Mouse (Mus musculus) gonadal fat pad, adult 2 months (tissue): ENCODE measurements around the gene Kdm2b. TPM values are rescaled to one million over a fixed set of nuclear protein-coding genes. Genes with fewer than 3 reads are reported as not detected.

ENCODE experiments used
- DNase-seq: peaks from one replicate; pipeline ENCODE4 v3.0.0-alpha.2; 2012; ENCODE audit warnings: low read depth
- polyA plus RNA-seq: library from polyadenylated mRNA; depleted of rRNA; stranded (reverse); fragments of >200 nt; gene quantifications from 2 replicates; pipeline ENCODE4 v1.2.3, GENCODE M21; 2012

Kdm2b gene
- polyA plus RNA-seq, 1 experiment: 18.0 TPM

DNA sequence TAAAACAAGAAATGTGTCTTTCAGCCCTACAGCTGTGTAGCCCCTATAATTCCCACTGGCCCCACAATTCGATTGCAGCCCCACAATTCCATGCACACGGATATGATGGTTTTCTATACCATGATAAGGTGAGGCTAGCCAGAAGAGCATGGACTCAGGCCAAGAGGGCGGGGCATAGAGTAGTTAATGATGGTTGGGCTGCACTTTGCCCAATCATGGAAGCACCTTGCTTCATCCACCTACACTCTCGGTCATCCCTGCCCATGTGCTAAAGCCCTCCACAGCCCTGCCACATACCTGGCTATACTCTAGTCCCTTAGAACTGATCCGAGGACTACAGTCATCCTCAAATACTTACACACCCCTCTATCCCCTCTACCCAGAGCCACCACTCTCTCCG lies 61.9 kb downstream of the Kdm2b start:
- no peak for DNase-seq

DNA sequence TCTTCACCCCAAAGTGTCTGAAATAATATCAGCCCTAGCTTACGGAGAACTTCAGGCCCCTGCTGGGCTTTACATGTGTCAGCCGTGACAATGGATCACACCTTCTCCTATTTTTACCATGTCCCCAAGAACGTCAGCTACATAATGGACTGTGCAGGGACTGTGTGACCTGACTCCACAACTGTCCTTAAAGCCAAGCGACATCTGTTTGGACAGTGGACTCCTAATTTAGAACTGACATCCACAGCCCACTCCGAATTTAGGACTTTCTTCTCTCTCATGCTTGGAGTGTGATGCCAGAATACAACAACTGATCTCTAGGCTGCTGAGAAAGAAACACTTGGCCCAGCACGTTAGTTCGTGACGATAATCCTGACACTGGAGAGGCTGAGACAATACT lies 62.5 kb downstream of the Kdm2b start:
- no peak for DNase-seq

DNA sequence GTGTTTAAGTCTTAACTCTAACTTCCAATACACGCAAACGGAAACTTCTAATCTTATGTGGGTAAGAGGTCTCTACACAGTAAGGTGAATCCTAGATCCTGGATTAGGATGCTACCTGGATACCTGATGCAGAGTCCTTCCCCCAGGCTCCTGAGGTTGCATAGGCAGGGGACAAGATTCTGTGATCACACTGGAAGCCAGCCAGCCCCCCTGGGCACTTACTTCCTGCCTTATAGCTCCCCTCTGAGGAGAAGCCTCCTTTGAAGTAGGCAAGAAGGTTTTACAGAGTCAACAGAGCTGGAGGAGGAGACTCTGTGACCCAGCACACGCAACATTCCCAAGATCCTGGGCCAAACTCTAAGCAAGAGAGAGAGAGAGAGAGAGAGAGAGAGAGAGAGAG lies 63.3 kb downstream of the Kdm2b start:
- DNase-seq: no peak

DNA sequence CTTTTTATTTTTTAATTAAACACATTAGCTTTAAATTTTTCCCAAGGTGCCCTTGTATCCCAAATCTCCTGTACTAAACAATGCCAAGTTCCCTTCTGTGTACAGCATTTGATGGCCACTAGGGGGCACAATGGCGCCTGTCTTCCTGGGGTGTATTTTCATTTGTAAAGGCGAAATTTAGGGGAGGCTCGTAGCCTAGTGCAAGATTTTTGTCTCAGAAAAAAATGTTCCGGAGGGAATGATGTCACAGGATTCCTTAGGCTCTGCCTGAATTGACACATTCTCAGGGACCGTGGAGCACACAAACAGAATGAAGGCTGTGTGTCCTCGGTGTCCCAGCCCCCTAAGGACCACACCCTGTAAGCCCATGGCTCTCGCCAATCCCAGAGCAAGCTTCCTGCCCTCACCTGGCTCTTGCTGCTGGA lies 64.1 kb downstream of the Kdm2b start:
- no peak for DNase-seq

DNA sequence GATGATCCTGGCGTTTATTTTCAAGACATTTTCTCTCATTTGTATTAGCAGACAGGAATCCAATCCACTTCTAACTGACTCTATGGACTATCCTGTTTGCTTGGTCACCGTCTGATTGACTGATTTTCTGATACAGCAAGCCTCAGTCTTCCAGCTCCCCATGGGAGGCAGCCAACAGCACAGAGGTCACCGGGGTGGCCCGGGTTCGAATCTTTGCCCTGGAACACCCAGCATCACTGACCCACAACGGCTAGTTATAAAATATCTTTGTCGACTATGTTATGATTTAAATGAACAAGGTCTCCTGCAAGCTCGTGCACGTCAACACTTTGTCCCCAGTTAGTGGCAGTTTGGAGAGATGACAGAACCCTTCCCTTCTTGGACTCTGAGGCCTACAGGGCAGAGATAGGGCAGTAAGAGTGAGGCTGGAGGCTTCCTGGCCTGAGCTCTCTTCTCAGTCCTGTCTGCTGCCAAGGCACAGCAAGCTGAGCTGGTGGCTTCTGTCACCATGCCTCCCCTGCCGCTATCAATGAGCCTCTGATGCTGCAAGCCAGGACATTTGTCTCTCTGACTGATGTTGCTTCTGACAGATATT lies 65.7 kb downstream of the Kdm2b start:
- no peak for DNase-seq

DNA sequence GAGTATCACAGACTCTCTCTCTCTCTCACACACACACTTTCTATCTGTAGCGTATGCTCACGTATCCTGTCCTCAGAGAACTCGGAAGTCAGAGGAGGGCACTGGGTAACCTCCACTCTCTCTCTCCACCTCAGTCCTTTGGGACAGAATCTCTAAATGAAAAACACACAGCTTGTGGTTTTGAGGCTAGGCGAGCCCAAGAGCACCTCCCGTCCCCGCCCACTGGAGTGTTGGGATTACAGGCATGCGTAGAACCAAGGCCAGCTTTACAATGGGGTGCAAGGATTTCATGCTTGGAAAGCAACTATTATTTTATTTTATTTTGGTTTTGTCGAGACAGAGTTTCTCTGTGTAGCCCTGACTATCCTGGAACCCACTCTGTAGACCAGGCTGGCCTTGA lies 67.7 kb downstream of the Kdm2b start:
- DNase-seq: no peak

DNA sequence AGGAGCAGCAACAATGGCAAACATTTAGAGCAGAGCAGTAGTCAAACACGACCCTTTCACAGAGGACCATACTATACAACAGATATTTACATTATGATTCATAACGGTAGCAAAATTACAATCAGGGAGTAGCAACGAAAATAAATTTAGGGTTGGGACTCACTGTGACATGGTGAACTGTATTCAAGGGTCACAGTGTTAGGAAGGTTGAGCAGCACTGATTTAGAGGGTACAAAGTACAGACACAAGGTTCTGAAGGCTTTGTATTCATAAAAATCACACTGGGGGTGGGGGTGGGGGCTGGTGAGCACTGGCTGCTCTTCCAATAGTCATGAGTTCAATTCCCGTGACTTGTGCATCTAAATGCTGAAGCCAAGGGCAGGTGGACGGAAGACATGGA lies 69.1 kb downstream of the Kdm2b start:
- DNase-seq: no peak

DNA sequence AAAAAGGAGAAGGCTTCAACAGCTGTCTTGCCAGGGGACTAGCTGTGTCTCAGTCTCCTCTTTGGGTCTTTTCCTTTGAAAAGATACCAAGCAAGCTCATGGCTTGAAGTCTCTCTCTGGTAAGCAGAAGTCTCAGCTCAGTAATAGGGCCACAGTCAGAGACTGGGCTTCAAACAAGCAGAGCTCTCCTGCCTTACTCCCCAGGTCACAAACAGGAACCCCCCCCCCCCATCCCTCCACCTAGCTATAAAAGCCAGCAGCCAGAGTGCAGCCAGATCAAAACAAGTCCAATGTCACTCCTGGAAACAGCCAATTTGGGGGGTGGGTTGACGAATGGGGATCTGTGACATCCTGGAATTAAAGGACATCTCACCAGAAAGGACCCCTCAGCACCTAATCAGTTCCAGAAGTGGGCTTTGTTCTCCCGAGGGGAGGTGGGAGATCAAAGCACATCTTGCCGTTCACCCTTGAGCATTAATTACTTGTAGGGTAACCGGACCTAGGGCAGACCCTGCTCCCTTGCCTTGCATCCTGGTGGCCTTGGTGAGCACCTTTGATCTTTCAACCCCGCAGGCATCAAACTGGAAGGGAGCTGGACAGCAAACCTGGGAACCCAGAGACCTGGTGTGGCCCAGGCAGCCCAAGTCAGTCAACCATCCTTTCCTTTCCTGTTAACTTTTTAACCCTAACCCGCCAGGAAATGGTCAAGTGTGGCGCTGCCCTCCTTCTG lies 71.5 kb downstream of the Kdm2b start:
- no peak for DNase-seq

DNA sequence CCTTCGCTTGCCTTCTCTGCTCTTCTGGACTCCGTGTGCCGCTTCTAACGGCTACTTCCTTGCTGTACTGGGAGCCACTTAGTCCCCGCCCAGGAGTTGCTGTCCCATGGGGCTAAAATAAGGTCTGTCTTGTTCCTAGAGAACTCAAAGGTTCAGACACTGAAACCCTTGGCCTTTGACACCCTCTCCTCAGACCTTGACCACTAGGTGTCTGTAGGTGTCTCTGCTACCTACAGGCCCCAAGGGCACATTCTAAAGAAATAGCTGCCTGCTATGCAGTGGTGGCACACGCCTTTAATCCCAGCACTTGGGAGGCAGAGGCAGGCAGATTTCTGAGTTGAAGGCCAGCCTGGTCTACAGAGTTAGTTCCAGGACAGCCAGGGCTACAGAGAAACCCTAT lies 73.5 kb downstream of the Kdm2b start:
- no peak for DNase-seq

DNA sequence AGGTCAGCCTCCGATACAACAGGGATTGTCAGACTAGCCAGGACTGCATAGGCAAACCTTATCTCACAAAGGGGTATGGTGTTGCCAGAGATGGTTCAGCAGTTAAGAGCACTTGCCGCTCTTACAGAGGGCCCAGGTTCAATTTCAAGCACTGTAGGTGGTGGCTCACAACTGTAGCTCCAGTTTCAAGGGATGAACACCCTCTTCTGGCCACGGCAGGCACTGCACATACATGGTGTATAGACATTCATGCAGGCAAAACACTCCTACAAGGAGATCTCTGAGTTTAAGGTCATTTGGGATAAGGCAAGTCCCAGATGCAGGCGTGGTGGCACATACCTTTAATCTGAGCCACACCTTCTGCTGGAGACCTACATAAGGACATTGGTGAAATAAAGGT lies 76.8 kb downstream of the Kdm2b start:
- DNase-seq: no peak

DNA sequence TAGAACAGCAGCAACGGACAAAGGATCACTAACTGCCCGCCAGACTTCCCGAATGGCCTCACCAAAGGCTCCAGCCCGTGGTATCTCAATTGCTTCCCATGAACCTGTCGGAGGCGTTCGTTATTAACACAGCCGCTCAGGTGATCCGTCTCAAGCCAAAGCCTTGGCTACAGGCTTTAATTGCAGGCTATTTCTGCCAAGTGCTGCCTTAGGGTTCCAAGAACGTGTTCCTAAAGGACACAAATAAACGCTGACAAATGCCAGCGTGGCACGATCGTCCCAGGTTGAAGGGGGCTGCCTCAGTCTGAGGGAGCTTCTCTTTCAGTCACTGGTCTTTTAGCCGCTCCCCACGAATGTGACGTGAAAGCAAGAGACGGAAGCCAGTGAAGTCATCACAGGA lies 80.1 kb downstream of the Kdm2b start:
- DNase-seq: no peak

DNA sequence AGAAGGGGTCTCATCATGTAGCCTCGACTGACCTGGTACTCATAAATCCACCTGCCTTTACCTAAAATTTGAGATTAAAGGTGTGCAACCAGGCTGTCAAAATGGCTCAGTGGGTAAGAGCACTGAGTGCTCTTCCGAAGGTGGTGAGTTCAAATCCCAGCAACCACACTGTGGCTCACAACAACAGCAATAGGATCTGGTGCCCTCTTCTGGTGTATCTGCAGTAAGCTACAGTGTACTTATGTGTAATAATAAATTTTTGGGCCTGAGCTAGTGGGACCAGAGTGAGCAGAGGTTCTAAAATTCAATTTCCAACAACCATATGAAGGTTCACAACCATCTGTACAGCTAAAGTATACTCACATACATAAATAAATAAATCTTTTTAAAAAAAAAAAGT lies 81.6 kb downstream of the Kdm2b start:
- DNase-seq: no peak

DNA sequence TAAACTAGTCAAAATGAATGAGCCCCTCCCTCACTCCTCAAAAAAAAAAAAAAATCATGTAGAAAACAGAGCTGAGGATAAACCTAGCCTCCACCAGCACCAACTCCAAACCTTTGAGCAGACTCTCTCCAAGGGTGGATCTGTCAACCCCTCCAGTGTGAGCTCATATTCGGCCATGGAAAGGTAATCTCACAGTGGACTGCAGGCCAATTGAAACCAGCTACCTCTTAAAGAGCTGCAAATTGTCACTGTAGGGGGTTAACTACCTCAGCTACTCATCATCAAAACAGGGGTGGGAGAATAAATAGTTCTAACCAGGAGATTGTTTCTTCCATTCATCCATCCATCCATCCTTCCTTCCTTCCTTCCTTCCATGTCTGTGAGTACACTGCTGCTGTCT lies 82.4 kb downstream of the Kdm2b start:
- DNase-seq: no peak

DNA sequence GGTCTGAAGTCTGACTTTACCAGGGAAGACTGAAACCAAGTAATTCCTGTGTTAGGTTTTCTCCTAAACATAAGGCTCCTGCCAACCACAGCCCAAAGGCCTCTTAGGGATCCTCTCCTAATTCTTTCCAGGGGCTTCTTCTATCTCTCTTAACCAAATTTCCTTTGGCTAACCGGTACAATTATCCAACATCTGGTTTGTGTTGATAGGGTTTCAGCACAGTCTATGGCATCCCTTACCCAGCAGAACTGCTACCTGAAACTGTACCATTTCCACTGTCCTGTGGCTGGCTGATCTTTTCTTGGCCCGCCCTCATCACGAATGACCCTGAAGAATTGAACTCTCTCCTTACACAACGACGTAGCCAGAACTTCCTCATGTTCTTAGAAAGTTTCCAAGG lies 86.5 kb downstream of the Kdm2b start:
- no peak for DNase-seq

DNA sequence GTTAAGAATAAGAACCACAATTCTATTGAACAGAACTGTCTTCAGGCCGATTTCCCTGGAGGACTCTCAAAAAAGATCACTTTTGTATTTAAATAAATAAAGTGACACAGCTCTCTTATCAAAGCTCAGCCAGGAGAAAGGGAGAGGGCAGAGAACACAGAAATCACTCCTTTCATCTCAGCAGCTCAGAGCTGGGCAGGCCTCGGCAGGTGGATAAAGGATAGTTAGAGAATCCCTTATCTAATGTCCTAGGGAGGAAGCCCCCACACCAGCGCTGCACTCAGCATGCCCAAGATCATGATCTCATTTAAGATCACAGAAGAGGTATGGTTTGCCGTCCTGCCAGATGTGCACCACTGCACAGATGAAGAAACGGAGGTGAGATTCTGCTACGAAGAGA lies 87.4 kb downstream of the Kdm2b start:
- DNase-seq: no peak

DNA sequence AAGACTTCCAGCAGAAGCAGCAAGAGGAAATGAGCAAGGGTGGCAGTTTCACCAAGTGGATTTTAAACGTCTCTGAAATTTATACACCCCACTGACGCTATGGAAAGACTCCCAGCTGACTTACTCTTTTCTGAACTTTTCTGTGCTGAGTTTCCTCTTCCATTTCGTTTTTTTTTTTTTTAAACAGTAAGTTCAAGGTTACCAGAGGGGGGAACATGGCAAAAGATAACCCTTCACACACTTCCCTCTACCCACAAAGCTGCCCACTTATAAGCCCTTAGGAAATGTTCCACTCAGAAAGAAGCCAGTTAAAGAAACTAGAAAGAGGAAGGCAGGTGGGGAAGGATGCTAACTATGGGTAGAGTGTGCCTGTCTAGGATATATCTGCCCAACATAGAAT lies 88.0 kb downstream of the Kdm2b start:
- no peak for DNase-seq

DNA sequence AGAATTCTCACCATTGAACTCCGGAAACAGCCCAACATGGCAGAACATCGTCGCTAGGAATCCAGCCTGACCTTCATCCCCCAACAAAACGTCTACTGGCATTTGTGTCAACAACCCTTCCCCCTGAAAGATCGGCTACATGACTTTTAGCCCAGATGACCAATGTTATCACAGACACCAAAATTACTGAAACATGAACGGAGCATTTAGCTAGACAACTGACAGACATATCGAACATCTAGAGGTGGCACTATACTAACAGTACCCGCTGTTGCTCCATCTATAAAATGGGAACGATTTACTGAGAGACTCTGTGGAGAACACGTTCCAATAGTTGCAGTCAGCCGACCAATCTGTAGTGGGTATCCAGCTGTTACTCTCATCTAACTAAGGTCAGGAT lies 88.4 kb downstream of the Kdm2b start:
- no peak for DNase-seq

DNA sequence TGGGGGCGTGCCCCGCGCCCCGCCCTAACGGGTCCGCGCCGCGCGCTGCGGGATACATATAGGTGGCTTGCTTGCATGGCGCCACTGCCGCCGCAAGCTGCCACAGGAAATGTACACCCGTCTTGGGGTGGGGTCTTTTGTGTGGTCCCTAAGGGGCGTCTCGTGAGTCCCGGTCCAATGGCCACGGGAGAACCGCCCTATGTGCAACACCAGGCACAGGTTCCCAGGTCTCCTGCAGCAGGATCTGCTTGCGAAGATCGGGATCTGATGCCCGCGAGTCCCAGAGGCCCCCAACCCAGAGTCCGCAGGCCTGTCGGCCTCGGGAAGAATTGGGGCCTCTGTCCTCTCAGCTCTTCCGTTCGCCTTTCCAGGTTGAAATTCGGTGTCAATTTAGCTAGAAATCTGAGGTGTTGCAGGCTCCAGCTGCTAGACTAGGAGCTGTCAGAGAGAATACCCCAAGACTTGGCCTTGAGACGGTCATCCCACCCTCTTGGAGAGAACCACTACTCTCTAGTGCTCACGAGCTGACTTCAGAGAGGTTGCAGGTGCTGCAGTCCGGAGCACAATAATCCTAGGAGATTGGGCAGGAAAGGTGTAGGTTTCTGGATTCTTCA lies 89.0 kb downstream of the Kdm2b start:
- DNase-seq: no peak

DNA sequence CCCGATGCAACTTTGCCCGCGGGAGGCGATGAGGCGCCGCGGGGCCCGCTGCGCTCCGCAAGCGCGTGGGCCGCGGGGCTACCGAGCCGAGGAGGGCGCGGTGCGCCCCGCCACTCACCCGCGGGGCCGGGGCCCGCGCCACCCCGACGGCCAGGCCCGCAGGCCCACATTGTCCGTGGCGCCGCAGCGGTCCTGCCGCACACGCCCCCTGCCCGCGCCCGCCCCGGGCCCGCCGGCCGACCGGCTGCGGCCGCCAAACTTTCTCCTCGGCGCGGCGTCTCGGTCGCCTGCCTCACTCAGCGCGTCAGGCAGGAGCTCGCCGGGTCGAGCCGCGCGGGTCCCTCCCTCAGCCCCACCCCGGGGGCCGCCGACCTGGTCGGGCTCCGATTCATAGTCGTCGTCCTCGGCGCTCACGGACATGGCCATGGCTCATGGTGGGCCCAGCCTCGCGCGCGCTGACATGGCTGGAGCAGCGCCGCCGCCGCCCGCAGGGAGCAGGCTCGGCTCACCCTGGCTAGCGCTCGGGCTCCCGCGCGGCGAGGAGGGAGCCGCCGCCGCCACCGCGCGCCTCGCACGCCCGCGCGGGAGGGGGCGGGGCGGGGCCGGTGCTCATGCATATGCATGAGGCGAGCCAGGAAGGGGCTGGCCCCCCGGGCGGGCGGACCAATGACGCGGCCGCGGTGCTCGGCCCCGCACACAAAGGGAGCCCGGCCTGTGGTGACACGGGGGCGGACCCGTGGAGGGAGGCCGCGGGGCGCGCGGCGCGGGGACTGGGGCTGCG lies 89.7 kb downstream of the Kdm2b start:
- DNase-seq: no peak

DNA sequence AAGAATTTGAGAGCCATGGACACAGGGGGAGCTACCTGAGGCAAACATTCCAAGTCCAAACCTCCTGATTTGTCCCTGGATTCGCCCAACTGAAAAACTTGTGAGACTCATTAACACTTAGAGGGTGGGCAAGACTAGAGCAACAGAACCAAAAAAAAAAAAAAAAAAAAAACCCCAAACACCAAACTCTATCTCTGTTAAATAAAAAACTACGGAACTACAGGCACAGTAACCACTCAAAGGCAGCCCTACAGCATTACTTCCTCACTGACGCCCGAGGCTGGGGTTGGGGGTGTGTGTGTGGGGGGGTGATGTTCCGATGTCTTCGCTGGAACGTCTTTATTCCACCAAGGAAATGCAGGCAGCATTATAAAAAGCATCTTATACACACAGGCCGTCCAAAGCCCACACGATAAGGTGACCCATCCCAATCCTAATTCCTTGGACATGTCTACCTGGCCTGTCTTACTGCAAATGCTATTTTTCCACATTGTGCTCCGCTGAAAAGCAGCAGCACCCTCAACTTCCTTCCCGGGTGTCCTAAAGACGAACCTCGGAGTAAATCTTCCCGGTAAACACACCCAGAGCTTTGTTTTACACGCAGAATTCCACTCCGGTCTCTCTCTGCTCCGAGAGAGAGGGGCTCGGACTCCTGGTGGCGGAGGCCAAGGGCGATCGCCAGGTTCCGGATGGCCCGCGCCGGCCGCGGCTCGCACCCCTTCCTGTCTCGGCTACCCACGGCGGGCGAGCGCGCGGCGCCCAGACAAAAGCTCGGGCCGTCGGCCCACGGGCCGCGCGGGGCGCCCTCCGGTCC lies 90.5 kb downstream of the Kdm2b start:
- DNase-seq: no peak

DNA sequence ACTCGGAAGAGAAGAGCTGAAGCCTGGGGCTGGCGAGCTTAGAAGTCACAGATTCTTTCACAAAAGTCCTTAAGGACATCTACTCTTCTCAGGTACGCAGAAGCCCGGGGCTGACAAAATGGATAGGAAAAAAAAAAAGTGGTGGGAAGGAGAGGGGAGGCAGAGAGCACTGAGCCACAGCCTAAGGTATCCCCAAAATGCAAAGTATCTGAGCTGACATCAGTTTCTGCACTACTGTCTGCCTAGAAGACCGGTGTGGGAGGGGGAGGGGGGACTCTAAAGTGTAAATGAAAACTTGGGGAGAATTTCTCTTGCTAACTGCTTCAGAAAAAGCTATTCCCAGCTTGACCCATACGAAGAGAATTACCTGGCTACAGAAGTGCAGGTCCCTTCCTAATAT lies 91.5 kb downstream of the Kdm2b start:
- DNase-seq: no peak

DNA sequence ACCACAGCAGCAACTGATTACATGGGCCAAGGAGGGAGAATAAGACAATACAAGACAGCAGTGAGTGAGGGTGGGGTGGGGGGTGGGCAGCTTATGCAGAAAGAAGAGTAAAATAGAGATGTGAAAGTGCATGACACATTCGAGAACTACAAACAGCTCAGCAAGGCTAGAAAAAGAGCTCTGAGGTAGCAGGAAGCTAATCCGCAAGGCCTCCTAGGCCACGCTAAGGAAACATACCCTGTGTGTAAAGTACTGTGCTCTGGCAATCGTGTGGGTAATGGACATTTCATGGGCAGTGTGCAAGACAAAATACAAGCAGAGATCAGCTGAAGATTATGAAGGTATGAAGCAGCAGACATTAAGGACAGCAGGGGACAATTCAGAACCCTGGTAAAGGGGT lies 94.8 kb downstream of the Kdm2b start:
- DNase-seq: no peak
